Mouse (Mus musculus): ENCODE results near the gene Bpnt1. TPM values are rescaled to one million over a fixed set of nuclear protein-coding genes. Genes with fewer than 3 reads are reported as not detected.

The Bpnt1 gene
- total and polyA plus RNA-seq, 3 experiments, result 22.0 to 29.1 TPM; not detected in 1

GRCm38 (mm10) chr1:185302816-185303215 lies 29.1 kb upstream of the Bpnt1 start:
- Histone ChIP-seq H3K27me3 (ENCODE audit: control insufficient read depth in 1 of 2, insufficient read depth in 2 of 2, low read length in 2 of 2) (no peaks in the 10 kb centered on the region), H3K4me3 (ENCODE audit: control insufficient read depth in 1 of 2, insufficient read depth in 1 of 2, low read depth in 2 of 2, low read length in 2 of 2) (no peak overlapping the region), H3K36me3 (ENCODE audit: control insufficient read depth in 1 of 2, insufficient read depth in 2 of 2, low read length in 2 of 2) (peaks cover 0 to under 1% of the 10 kb centered on the region in 2 experiments; a peak in 1 of 4 replicates), H3K27ac (ENCODE audit: control insufficient read depth, low read depth, low read length) (no peak overlapping the region), H3K79me2 (ENCODE audit: control insufficient read depth, insufficient read depth, low read length, poor library complexity) (no peaks in the 10 kb centered on the region), H3K9ac (ENCODE audit: control insufficient read depth, low read depth, low read length, poor library complexity, severe bottlenecking) (no peak overlapping the region), H3K4me1 (ENCODE audit: control insufficient read depth in 1 of 2, insufficient read depth in 2 of 2, low read length in 2 of 2) (no peaks in the 10 kb centered on the region), H3K9me3 (replicated peaks; ENCODE audit: insufficient read depth, low read length) (no peaks in the 10 kb centered on the region)
- TF ChIP-seq HCFC1 (IDR thresholded peaks at IDR 0.05; ENCODE audit: low read depth, low read length) (no peak), MAX (IDR thresholded peaks at IDR 0.05; ENCODE audit: low read length) (no peak), RAD21 (IDR thresholded peaks at IDR 0.05; ENCODE audit: low read depth, low read length) (no peak), ZKSCAN1 (IDR thresholded peaks at IDR 0.05; ENCODE audit: low read depth, low read length) (no peak), CHD2 (IDR thresholded peaks at IDR 0.05; ENCODE audit: low read length) (no peak), UBTF (IDR thresholded peaks at IDR 0.05; ENCODE audit: borderline replicate concordance, insufficient read depth, low read depth, low read length) (no peak), POLR2A (IDR thresholded peaks at IDR 0.05; ENCODE audit: control insufficient read depth in 1 of 2, insufficient read depth in 1 of 2, low read depth in 1 of 2, low read length in 2 of 2, poor library complexity in 1 of 2) (no peak), ZNF384 (IDR thresholded peaks at IDR 0.05; ENCODE audit: low read depth, low read length) (no peak), EP300 (IDR thresholded peaks at IDR 0.05; ENCODE audit: low read depth in 1 of 2, low read length in 2 of 2) (no peak), ETS1 (IDR thresholded peaks at IDR 0.05; ENCODE audit: low read depth, low read length) (no peak), MAFK (IDR thresholded peaks at IDR 0.05; ENCODE audit: borderline replicate concordance, low read depth, low read length) (no peak), RCOR1 (IDR thresholded peaks at IDR 0.05; ENCODE audit: low read depth, low read length) (no peak), TBP (IDR thresholded peaks at IDR 0.05; ENCODE audit: low read depth, low read length) (no peak), USF2 (IDR thresholded peaks at IDR 0.05; ENCODE audit: borderline replicate concordance in 1 of 2, insufficient read depth in 1 of 2, low read depth in 1 of 2, low read length in 2 of 2) (no peak)
- DNase-seq (ENCODE audit: low read depth, low spot score), result no peak

GRCm38 (mm10) chr1:185306836-185307235 lies 25.1 kb upstream of the Bpnt1 start:
- TF ChIP-seq TAL1 (IDR thresholded peaks at IDR 0.05; ENCODE audit: low read length), result no peak
- TF ChIP-seq NRF1 (IDR thresholded peaks at IDR 0.05; ENCODE audit: insufficient read depth, low read depth, low read length, poor library complexity, severe bottlenecking), result no peak
- TF ChIP-seq EP300 (IDR thresholded peaks at IDR 0.05; ENCODE audit: low read depth in 1 of 2, low read length in 2 of 2), result no peak
- TF ChIP-seq MAFK (IDR thresholded peaks at IDR 0.05; ENCODE audit: borderline replicate concordance, low read depth, low read length), result no peak
- no peak for TF ChIP-seq USF1 (IDR thresholded peaks at IDR 0.05; ENCODE audit: low read depth, low read length)
- TF ChIP-seq ZMIZ1 (IDR thresholded peaks at IDR 0.05; ENCODE audit: low read depth, low read length), result no peak
- TF ChIP-seq UBTF (IDR thresholded peaks at IDR 0.05; ENCODE audit: borderline replicate concordance, insufficient read depth, low read depth, low read length), result no peak
- no peak for TF ChIP-seq CHD1 (IDR thresholded peaks at IDR 0.05; ENCODE audit: low read depth, low read length)
- TF ChIP-seq RAD21 (IDR thresholded peaks at IDR 0.05; ENCODE audit: low read depth, low read length), result no peak
- TF ChIP-seq POLR2AphosphoS2 (IDR thresholded peaks at IDR 0.05; ENCODE audit: low read length), result no peak
- TF ChIP-seq GABPA (IDR thresholded peaks at IDR 0.05; ENCODE audit: low read depth, low read length), result no peak
- TF ChIP-seq SIN3A (IDR thresholded peaks at IDR 0.05; ENCODE audit: low read length), result no peak
- no peak for TF ChIP-seq POLR2AphosphoS5 (IDR thresholded peaks at IDR 0.05; ENCODE audit: borderline replicate concordance, low read depth, low read length)
- no peak for TF ChIP-seq TBP (IDR thresholded peaks at IDR 0.05; ENCODE audit: low read depth, low read length)
- no peak for TF ChIP-seq BHLHE40 (IDR thresholded peaks at IDR 0.05; ENCODE audit: borderline replicate concordance, low read depth, low read length)
- H3K9ac ChIP-seq (ENCODE audit: control insufficient read depth, low read depth, low read length, poor library complexity, severe bottlenecking), result no peak overlapping the region
- H3K4me3 ChIP-seq (ENCODE audit: control insufficient read depth in 1 of 2, insufficient read depth in 1 of 2, low read depth in 2 of 2, low read length in 2 of 2), result no peak overlapping the region
- no peaks in the 10 kb centered on the region for H3K4me1 ChIP-seq (ENCODE audit: control insufficient read depth in 1 of 2, insufficient read depth in 2 of 2, low read length in 2 of 2)
- H3K36me3 ChIP-seq (ENCODE audit: control insufficient read depth in 1 of 2, insufficient read depth in 2 of 2, low read length in 2 of 2), result peaks cover 0 to 8% of the 10 kb centered on the region in 2 experiments; a peak in 2 of 4 replicates
- DNase-seq (ENCODE audit: low read depth, low spot score), result no peak
- no peaks in the 10 kb centered on the region for H3K79me2 ChIP-seq (ENCODE audit: control insufficient read depth, insufficient read depth, low read length, poor library complexity)
- no peaks in the 10 kb centered on the region for H3K27me3 ChIP-seq (ENCODE audit: control insufficient read depth in 1 of 2, insufficient read depth in 2 of 2, low read length in 2 of 2)
- no peak overlapping the region for H3K27ac ChIP-seq (ENCODE audit: control insufficient read depth, low read depth, low read length)
- H3K9me3 ChIP-seq (replicated peaks; ENCODE audit: insufficient read depth, low read length), result no peaks in the 10 kb centered on the region
